Mouse (Mus musculus): ENCODE results near the gene Gm7361. TPM values are rescaled to one million over a fixed set of nuclear protein-coding genes. Genes with fewer than 3 reads are reported as not detected.

The Gm7361 gene
- polyA plus RNA-seq (2014; fragmentation: Illumina TruSeq; extraction: RNeasy Lipid Tissue Mini Kit (QIAGEN cat#74804); ENCODE audit: low read depth, low replicate concordance) = 0.10 TPM

DNA sequence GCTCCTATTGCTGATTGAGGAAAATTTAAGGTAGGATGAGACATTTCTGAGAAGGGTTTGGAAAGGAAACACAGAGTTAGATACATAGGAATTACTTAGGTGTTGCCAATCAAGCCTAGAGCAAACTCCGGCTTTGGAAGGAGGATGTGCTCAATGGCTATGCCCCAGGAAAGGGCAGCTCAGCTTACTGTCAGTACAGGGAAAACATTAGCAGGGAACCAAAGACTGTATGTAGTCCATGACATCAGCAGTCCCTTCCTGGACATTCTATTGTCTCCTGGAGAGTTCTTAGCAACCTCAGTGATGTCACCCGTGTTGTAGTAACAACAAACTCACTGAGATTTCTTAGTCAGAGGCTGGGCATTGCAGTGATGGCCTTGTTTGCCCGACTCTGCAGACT, at the start of gene Gm7361:
Gm7361 (plus strand) TSS at position 301 of the 400 bp plus-strand sequence.

Other genes with a start within 250 kb of the Gm7361 start
- not detected for gene Gm5862, start 234.8 kb upstream of the Gm7361 start, polyA plus RNA-seq (2014; fragmentation: Illumina TruSeq; extraction: RNeasy Lipid Tissue Mini Kit (QIAGEN cat#74804); ENCODE audit: low read depth, low replicate concordance)
- 0.10 TPM for gene Speer4a, start 218.1 kb upstream of the Gm7361 start, polyA plus RNA-seq (2014; fragmentation: Illumina TruSeq; extraction: RNeasy Lipid Tissue Mini Kit (QIAGEN cat#74804); ENCODE audit: low read depth, low replicate concordance)
- gene Gm7347, start 199.1 kb upstream of the Gm7361 start, polyA plus RNA-seq (2014; fragmentation: Illumina TruSeq; extraction: RNeasy Lipid Tissue Mini Kit (QIAGEN cat#74804); ENCODE audit: low read depth, low replicate concordance) = not detected
- not detected for gene Gm10471, start 168.4 kb upstream of the Gm7361 start, polyA plus RNA-seq (2014; fragmentation: Illumina TruSeq; extraction: RNeasy Lipid Tissue Mini Kit (QIAGEN cat#74804); ENCODE audit: low read depth, low replicate concordance)
- gene 5031410I06Rik, start 152.3 kb upstream of the Gm7361 start, polyA plus RNA-seq (2014; fragmentation: Illumina TruSeq; extraction: RNeasy Lipid Tissue Mini Kit (QIAGEN cat#74804); ENCODE audit: low read depth, low replicate concordance) = 0.21 TPM
- 0.12 TPM for gene Gm10220, start 136.3 kb upstream of the Gm7361 start, polyA plus RNA-seq (2014; fragmentation: Illumina TruSeq; extraction: RNeasy Lipid Tissue Mini Kit (QIAGEN cat#74804); ENCODE audit: low read depth, low replicate concordance)

Measured in adipose tissue, adult 10 weeks (tissue).